Mouse (Mus musculus) right cerebral cortex, postnatal 36 days (tissue): ENCODE measurements at regions not wholly inside any gene's neighbourhood (a gene's known extent, or its start where the extent isn't known, plus 50 kb on each side); places are given as distances from the start of the nearest gene placed in this dataset.

Experiments used
- DNase-seq, 2 experiments: peaks; one replicate each; pipeline ENCODE4 v3.0.0; 2022; ENCODE audit warnings: low spot score in 2 of 2, mixed read lengths in 1 of 2

GRCm38 (mm10) chr5:78621987-78622854 lies 1214.4 kb upstream of the Igfbp7 start:
- peak in 1 of 2 experiments; percentile 3 for DNase-seq

- no peak for DNase-seq
Observed at GRCm38 (mm10) chr5:78608317-78608716, 1200.5 kb upstream of the Igfbp7 start.

DNA sequence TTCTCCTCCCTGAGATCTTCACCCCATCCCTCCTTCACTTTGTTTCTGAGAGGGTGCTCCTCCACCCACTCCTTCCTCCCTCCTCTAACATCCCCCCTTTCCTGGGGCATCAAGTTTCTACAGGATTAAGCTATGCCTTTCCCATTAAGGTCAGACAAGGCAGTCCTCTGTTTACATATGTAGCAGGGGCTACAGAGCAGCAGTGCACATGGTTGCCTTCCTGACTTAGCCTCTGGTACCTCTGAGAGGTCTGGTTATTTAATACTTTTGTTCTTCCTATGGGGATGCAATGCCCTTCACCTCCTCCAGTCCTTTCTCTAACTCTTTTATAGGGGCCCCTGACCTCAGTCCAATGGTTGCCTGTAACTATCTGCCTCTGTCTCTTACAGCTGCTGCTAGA lies 1194.8 kb upstream of the Igfbp7 start:
- DNase-seq: no peak

DNA sequence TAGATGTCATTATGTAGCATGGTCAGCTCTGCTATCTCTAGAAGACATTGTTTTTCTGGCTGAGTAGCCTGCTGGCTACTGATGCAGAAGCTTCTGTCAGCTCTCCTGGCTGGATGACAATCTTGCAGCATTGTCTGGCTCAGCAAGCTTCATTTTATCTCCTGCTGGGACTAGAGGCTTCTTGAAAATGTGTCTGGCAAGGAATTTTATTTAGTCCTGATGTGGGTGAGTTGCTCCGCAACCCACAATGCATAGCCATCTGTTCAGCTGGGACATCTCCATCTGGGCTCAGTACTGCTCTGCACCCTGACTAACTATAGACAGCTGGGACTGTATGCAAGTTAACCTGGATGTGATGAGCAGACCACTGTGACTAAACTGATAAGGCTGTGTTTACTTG lies 1177.0 kb upstream of the Igfbp7 start:
- DNase-seq: peak; percentile 75 to 88

GRCm38 (mm10) chr5:78556946-78557345 lies 1149.1 kb upstream of the Igfbp7 start:
- no peak for DNase-seq

DNA sequence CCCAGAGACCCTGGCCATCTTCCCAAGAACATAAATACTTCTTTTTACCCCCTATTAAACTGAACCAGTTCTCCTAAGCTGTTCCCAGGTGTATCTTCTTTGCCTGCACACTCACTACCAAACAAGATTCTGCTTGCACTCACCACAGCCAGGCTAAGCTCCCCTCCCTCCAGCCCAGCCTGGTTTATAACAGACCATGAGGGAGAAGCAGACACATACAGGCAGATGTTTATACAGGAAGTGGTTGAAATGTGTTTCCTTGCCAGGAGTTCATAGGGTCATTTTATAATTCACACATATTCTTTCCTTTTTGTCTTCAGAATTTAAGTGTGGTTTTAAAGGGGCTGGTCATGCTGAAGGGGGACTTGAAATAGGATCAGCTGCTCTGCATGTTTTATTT lies 1127.5 kb upstream of the Igfbp7 start:
- no peak for DNase-seq
